Mouse (Mus musculus): ENCODE results near the gene Chrna9.

Gene Chrna9

DNA sequence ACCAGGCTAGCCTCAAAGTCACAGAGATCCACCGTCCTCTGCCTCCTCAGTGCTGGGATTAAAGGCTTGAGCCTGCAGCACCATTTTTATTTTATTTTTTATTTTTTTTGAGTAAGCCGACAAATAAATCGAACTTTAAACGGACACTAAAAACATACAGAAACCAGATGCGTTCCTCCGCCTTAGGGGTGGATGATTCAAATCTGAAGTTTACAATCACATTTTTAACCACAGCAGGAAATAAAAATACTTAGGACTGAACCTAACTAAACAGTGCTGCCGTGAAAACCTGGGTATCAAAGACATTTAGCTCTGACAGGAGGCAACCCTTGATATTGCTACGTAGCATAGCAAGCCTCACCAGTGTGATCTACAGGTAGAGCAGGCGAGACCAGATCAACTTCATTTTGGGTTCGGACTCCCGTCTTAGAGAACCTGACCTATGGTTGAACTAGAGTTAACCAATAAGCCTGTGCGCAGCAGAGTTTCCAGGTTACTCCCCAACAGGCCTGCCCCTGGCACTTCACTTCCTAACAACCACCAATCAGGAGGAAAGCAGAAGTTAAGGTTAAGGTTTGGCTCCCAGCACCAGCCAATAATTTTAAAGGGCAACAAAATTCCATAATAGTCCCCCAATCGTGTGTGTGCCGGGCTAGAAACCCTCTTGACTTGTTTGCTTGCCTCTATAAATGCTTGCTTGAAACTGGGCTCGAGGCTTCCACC lies 73.7 kb downstream of the Chrna9 start:
- DNase-seq (ENCODE audit: low spot score in 2 of 2), result no peak

GRCm38 (mm10) chr5:66013999-66014398 lies 79.3 kb downstream of the Chrna9 start:
- DNase-seq (ENCODE audit: low spot score in 2 of 2), result no peak

GRCm38 (mm10) chr5:66014437-66014836 lies 79.7 kb downstream of the Chrna9 start:
- DNase-seq (ENCODE audit: low spot score in 2 of 2), result no peak

DNA sequence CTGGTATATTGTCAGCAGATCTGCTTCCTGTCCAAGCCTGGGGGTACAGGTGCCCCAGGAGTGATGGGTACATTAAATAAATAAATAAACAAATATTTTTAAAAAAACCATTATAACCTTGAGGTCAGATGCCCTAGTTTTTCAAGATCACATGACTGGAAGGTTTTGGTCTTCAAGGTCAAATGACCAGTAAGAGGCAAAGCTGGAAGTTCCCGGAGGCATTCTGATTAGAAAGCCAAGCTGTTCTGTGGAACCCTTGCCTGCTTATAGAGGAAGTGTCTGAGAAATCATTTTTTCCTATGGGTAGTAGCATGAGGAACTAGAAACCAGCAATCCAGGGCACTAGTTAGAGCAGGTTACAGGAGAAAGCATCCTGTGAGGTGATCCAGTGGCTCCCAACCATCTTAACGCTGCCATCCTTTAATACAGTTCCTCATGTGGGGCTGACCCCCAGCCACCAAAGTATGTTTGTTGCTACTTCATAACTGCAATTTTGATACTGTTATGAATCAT lies 80.8 kb downstream of the Chrna9 start:
- DNase-seq (ENCODE audit: low spot score in 2 of 2), result no peak

GRCm38 (mm10) chr5:66026796-66027195 lies 92.1 kb downstream of the Chrna9 start:
- no peak for DNase-seq (ENCODE audit: low spot score in 2 of 2)
